In the genomic region with DNA sequence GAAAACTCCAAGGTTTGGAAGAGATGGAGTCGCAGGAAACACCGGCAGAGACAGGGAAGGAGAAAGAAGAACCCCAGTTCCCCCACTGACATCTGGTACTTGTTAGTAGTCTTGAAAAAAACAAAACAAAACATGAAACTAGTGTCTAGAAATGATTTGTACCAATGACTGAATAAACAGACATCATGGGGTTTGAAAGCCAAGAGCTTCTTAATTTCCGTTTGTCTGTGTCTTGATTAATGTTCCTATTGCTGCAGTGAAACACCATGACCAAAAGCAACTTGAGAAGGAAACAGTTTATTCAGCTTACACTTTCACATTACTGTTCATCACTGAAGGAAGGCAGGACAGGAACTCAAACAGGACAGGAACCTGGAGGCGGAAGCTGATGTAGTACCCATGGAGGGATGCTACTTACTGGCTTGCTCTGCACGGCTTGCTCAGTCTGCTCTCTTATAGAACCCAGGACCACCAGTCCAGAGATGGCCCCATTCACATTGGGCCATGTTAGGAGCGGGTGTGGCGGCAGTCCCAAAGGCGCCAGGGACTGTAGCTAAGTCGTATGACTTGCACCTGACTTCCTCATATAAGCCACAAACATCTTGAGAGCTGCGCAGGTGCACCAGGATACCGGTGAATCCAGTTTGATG, we compare ENCODE assay signal across 21 mouse cellular contexts.
DNase-seq lines count a peak whose midpoint lies in the region; ATAC-seq and TF ChIP-seq lines count a peak whose summit lies in the region.
"Had no signal": no experiment of that assay in that cellular context is flagged by ENCODE, and none has a peak within 500 bp of the region (broad histone marks: within the 10 kb centered on the region; RNA-seq: fewer than 3 reads in every experiment).

No protein-coding gene starts in this region.

- no peak for ATAC-seq in embryonic facial prominence, embryonic 11.5 days (replicated peaks; ENCODE audit: insufficient number of reproducible peaks, low FRiP score, low TSS enrichment, low read depth)
- ATAC-seq in lung, postnatal 0 days: no peak
- no peak for ATAC-seq in frontal cortex, adult (ENCODE audit: low TSS enrichment)
- ATAC-seq: forebrain, embryonic 13.5 days; inflammation-experienced regulatory T-cells, adult 6 months; liver, embryonic 12.5 days had no signal

- WGBS in embryonic facial prominence, embryonic 11.5 days: 79% methylated on average over 10 of the region's 11 CpGs
- 86% methylated on average over 11 of the region's 11 CpGs for WGBS in embryonic facial prominence, embryonic 10.5 days
- 79% methylated on average over 11 of the region's 11 CpGs for WGBS in kidney, adult 2 months
- 80% methylated on average over 9 of the region's 11 CpGs for WGBS in lung, postnatal 0 days

- no peak overlapping the region for H3K27ac ChIP-seq in embryonic facial prominence, embryonic 11.5 days (replicated peaks; ENCODE audit: low read depth, low read length)
- no peak overlapping the region for H3K27ac ChIP-seq in embryonic facial prominence, embryonic 10.5 days (replicated peaks)
- H3K27ac ChIP-seq in kidney, adult 2 months (ENCODE audit: insufficient read depth, low read depth, low read length): 0 out of 2 replicates have a peak overlapping the region, but pooled peaks have one; percentile 26
- H3K27ac ChIP-seq in lung, postnatal 0 days (ENCODE audit: low read length): no peak overlapping the region
- H3K27ac ChIP-seq: embryonic facial prominence, embryonic 12.5 days; forebrain, embryonic 13.5 days; heart, embryonic 10.5 days; hindbrain, embryonic 14.5 days; limb, embryonic 12.5 days; liver, embryonic 12.5 days; midbrain, embryonic 12.5 days; stomach, postnatal 0 days had no signal

- H3K4me3 ChIP-seq in embryonic facial prominence, embryonic 11.5 days (ENCODE audit: low read depth, low read length): no peak overlapping the region
- H3K4me3 ChIP-seq in embryonic facial prominence, embryonic 10.5 days: no peak overlapping the region
- H3K4me3 ChIP-seq in kidney, adult 2 months (ENCODE audit: insufficient read depth, low read depth, low read length): no peak overlapping the region
- no peak overlapping the region for H3K4me3 ChIP-seq in lung, postnatal 0 days (ENCODE audit: low read depth, low read length)
- H3K4me3 ChIP-seq: embryonic facial prominence, embryonic 12.5 days; forebrain, embryonic 13.5 days; heart, embryonic 10.5 days; limb, embryonic 12.5 days; liver, embryonic 12.5 days; midbrain, embryonic 12.5 days had no signal

- no peaks in the 10 kb centered on the region for H3K36me3 ChIP-seq in embryonic facial prominence, embryonic 11.5 days (replicated peaks; ENCODE audit: control insufficient read depth, insufficient read depth, low read depth, low read length)
- H3K36me3 ChIP-seq in embryonic facial prominence, embryonic 10.5 days (replicated peaks): no peaks in the 10 kb centered on the region
- no peaks in the 10 kb centered on the region for H3K36me3 ChIP-seq in kidney, adult 2 months (ENCODE audit: control insufficient read depth, insufficient read depth, low read length)
- no peaks in the 10 kb centered on the region for H3K36me3 ChIP-seq in lung, postnatal 0 days (ENCODE audit: insufficient read depth, low read length)
- H3K36me3 ChIP-seq: embryonic facial prominence, embryonic 12.5 days; heart, embryonic 10.5 days; limb, embryonic 12.5 days; liver, embryonic 12.5 days; midbrain, embryonic 12.5 days had no signal

- 0 out of 2 replicates have a peak, but pooled peaks have one; percentile 6 for TF ChIP-seq EP300 in lung, postnatal 0 days (IDR thresholded peaks at IDR 0.05)

- no peak for TF ChIP-seq CTCF in kidney, adult 2 months (conservative IDR thresholded peaks at IDR 0.05; ENCODE audit: insufficient read depth, insufficient read length, low read depth, low read length)
- no peak for TF ChIP-seq CTCF in lung, postnatal 0 days (IDR thresholded peaks at IDR 0.05)

- DNase-seq in embryonic facial prominence, embryonic 11.5 days (ENCODE audit: low spot score): peak; percentile 40
- no peak for DNase-seq in embryonic facial prominence, embryonic 10.5 days (ENCODE audit: low spot score)
- DNase-seq in kidney, adult 2 months: peak; percentile 46
- DNase-seq in kidney, postnatal 10 days: no peak
- peak; percentile 39 for DNase-seq in lung, postnatal 0 days (ENCODE audit: low spot score)
- no peak for DNase-seq in lung, postnatal 36 days
- DNase-seq in urinary bladder, postnatal 25 days (ENCODE audit: low spot score): no peak
- DNase-seq: cerebellum, adult 11 months; cerebellum, adult 9-11 months; thymus, adult 2 months; thymus, postnatal 4 days had no signal

- H3K9me3 ChIP-seq in embryonic facial prominence, embryonic 11.5 days (replicated peaks; ENCODE audit: control insufficient read depth, low read length): no peaks in the 10 kb centered on the region
- no peaks in the 10 kb centered on the region for H3K9me3 ChIP-seq in embryonic facial prominence, embryonic 10.5 days
- H3K9me3 ChIP-seq in lung, postnatal 0 days (ENCODE audit: low read length): no peaks in the 10 kb centered on the region
- H3K9me3 ChIP-seq: embryonic facial prominence, embryonic 12.5 days; forebrain, embryonic 13.5 days; heart, embryonic 10.5 days; limb, embryonic 12.5 days; liver, embryonic 12.5 days; midbrain, embryonic 12.5 days had no signal

- no peaks in the 10 kb centered on the region for H3K27me3 ChIP-seq in embryonic facial prominence, embryonic 11.5 days (ENCODE audit: control insufficient read depth, insufficient read depth, low read length)
- no peaks in the 10 kb centered on the region for H3K27me3 ChIP-seq in embryonic facial prominence, embryonic 10.5 days (replicated peaks; ENCODE audit: low read depth, poor library complexity, severe bottlenecking)
- no peaks in the 10 kb centered on the region for H3K27me3 ChIP-seq in kidney, adult 2 months (replicated peaks; ENCODE audit: control insufficient read depth, insufficient read depth, low read length)
- no peaks in the 10 kb centered on the region for H3K27me3 ChIP-seq in lung, postnatal 0 days (replicated peaks; ENCODE audit: insufficient read depth, low read length)
- H3K27me3 ChIP-seq: embryonic facial prominence, embryonic 12.5 days; forebrain, embryonic 13.5 days; limb, embryonic 12.5 days; liver, embryonic 12.5 days; midbrain, embryonic 12.5 days had no signal

- no peaks in the 10 kb centered on the region for H3K4me1 ChIP-seq in embryonic facial prominence, embryonic 11.5 days (ENCODE audit: control insufficient read depth, insufficient read depth, low read length)
- H3K4me1 ChIP-seq in embryonic facial prominence, embryonic 10.5 days: 0 out of 2 replicates have a peak, but pooled peaks cover 5% of the 10 kb centered on the region
- H3K4me1 ChIP-seq in kidney, adult 2 months (ENCODE audit: control insufficient read depth, insufficient read depth, low read length): peaks cover 16% of the 10 kb centered on the region
- no peaks in the 10 kb centered on the region; the same call in 1 of the 2 replicates for H3K4me1 ChIP-seq in lung, postnatal 0 days (ENCODE audit: insufficient read depth, low read depth, low read length)
- H3K4me1 ChIP-seq: embryonic facial prominence, embryonic 12.5 days; forebrain, embryonic 13.5 days; midbrain, embryonic 12.5 days had no signal

- H3K9ac ChIP-seq in embryonic facial prominence, embryonic 11.5 days (replicated peaks; ENCODE audit: low read length): no peak overlapping the region
- no peak overlapping the region for H3K9ac ChIP-seq in lung, postnatal 0 days (replicated peaks; ENCODE audit: low read depth)
- H3K9ac ChIP-seq: embryonic facial prominence, embryonic 12.5 days; forebrain, embryonic 13.5 days; hindbrain, embryonic 14.5 days; limb, embryonic 12.5 days; liver, embryonic 12.5 days; midbrain, embryonic 12.5 days had no signal

- no peak overlapping the region for H3K4me2 ChIP-seq in embryonic facial prominence, embryonic 11.5 days (ENCODE audit: low read depth, low read length)
- no peak overlapping the region for H3K4me2 ChIP-seq in lung, postnatal 0 days (replicated peaks; ENCODE audit: low read depth, low read length)
- H3K4me2 ChIP-seq: embryonic facial prominence, embryonic 12.5 days; forebrain, embryonic 13.5 days; hindbrain, embryonic 14.5 days; limb, embryonic 12.5 days; liver, embryonic 12.5 days; midbrain, embryonic 12.5 days had no signal

- no peak for TF ChIP-seq POLR2A in kidney, adult 2 months (IDR thresholded peaks at IDR 0.05; ENCODE audit: low read depth, low read length)

Comparison
In these comparisons a context has a peak if more than half of its experiments do, and no peak if none do; other contexts are left out.
1. DNase-seq: peak in embryonic facial prominence, embryonic 11.5 days (single experiment), kidney, adult 2 months (single experiment) and lung, postnatal 0 days (single experiment); none in embryonic facial prominence, embryonic 10.5 days (single experiment), kidney, postnatal 10 days (single experiment), lung, postnatal 36 days (single experiment) and urinary bladder, postnatal 25 days (single experiment).